Mouse (Mus musculus): ENCODE results near the gene Pdcd1.
"Not testable (repeated sequence)": the region's sequence is repeated elsewhere in the genome, so short reads cannot be mapped to it uniquely, and the experiment has no call there.

Pdcd1 gene

DNA sequence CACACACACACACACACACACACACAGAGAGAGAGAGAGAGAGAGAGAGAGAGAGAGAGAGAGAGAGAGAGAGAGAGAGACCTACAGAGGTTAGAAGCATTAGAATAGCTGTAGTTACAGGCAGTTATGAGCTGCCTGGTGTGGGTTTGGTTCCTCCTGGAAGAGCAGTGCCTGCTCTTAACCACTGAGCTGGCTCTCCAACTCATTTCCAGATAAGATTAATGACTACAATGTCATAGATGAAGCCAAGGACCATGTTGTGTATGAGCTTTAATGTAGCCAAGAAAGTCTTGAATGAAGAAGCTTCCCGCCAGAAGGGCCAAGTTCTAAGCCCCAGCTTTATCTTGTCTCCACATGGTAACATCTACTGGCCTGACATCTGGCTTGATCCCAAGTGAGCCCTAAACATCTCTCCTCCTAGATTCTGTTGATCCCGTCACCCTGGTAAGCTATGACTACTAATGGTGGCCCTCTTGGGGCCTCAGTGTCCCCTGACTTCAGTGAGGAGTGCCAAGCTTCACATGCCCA is 19.2 kb downstream of the Pdcd1 start:
- no peak for DNase-seq (ENCODE audit: extremely low spot score, low spot score)

DNA sequence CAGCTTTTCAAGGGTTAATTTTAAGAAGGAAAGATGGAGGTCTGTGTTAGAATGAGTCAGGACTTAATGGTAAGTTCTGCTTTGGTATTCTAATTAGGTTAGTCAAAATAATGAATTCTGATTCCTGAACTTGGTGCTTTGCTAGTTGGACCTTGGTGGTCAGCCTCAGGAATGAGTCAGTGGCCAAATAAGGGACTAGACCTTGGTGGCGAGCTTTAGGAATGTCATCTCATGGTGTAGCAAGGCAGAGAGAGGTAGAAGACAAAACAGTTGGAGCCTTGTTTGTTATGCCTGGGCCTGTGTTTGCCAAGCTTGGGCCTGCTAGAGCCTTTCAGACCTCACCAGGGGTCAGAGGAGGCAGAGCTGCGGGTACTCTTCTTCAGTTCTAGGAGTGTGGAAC is 23.6 kb downstream of the Pdcd1 start:
- DNase-seq (ENCODE audit: extremely low spot score, low spot score) = no peak

DNA sequence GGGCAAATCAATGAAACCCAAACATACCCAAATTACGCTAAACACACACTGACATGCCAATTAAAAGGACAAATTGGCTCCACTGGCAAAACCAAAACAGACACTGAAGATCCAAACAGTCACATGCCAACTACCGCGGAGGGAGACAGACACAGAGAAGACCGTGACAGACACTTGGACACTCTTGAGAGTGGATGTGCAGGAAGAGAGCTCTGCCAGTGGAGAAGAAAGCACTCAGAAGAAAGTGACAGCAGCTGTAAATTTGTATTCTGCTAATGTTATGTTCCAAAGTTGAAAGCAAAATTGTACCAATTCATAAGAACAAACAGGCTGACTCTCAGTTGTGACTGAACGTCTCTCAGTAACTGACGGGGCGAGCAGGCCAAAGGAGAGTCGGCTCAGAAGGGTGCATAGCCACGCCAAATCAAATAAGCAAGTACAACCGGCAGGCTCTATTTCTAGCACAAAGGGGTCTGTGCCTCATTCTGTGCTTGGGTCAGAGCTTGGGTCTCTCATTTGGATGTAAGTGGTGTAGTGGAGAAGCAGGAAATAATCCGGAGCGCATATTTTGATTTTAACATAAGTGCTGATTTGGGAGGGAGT is 24.7 kb downstream of the Pdcd1 start:
- DNase-seq (ENCODE audit: extremely low spot score, low spot score) = no peak

DNA sequence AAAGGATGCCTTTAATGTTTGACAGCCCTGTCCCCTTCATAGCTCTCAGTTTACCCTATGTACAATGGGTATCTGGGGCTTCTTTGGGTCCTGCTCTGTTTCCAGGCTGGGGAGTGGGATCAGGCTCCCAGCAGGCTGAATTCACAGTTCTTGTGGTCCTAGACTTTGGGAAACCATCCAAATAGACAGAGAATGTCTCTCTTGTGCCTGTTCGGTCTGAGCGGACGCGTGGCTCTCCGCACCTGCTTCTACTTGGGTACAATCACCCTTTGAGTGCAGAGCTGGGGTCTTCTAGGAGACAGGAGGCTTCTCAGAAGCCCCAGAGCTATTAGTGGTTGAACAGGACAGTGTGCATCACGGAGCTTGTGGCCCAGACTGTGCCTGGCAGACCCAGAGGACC is 32.2 kb downstream of the Pdcd1 start, which contains the start of gene Neu4:
Neu4 (plus strand) TSS at position 301 of the 400 bp plus-strand sequence.
- no peak for DNase-seq (ENCODE audit: extremely low spot score, low spot score)

DNA sequence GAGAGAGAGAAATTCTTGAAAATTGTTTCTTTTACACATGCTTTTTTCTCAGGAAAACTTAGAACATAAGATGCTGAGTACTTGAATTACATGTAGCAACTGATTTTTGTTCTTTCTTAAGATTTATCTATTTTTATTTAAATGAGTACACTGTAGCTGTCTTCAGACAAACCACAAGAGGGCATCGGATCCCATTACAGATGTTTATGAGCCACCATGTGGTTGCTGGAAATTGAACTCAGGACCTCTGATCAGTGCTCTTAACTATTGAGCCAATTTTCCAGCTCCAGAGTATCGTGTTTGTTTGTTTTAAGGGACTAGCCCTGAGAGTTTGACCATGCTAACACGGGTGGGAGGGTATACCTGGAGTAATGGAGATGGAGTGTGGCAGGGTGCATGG is 40.7 kb downstream of the Pdcd1 start:
- no peak for DNase-seq (ENCODE audit: extremely low spot score, low spot score)

DNA sequence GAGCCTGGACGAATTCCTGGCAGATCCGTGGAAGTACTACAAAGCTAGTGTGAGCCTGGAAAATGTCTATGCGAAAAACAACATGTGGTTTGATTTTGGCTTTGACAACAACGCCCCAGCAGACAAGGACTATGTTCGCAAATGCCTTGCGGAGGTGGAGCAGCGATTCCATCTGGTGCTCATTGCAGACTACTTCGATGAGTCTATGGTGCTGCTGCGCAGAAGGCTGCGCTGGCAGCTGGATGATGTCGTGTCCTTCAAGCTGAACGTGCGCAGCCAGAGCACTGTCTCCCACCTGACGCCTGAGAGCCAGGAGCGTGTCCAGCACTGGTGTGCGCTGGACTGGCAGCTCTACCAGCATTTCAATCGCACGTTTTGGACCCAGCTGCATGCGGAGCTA is 43.5 kb downstream of the Pdcd1 start:
- not testable (repeated sequence) for DNase-seq (ENCODE audit: extremely low spot score, low spot score)

DNA sequence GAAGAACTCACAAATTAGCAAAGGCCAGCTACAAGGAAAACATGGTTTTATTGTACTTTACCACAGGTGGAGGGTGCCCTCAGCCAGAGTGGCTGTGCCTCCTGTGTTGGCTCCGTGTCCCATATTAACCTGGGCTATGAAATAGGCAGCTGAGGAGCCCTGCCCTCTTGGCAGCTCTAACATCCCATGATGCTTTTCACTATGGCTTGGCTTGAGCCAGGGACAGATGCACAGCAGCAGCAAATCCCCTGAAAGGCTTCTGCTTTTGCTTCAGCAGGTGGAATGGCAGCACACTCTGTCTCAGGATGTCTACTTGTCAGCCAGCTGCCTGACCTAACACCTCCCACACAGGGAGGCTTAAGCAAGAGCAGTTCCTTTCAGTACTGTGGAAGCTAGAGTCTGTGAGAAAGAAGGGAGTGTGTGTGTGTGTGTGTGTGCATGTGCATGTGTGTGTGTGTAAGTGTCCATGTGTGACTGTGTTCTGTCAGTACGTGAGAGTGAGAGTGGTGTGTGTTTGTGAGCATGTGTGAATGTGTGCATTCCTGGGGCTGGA is 46.3 kb downstream of the Pdcd1 start:
- not testable (repeated sequence) for DNase-seq (ENCODE audit: extremely low spot score, low spot score)

DNA sequence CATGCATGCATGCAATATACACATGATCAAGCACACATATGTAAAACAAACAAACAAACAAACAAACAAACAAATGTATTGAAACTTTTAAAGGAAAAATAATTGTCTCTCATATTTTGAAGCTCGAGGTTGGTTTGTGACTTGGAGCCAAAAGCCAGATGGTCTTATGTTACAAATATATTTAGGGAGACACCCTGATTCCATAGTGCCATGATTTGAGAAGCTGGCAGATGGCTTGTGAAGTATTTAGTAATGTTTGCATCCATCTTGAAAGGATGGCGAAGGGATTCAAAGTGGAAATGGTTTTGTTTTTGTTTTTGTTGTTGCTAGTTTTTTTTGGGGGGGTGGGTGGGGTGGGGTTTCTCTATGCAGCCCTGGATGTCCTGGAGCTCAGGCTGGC is 51.3 kb downstream of the Pdcd1 start:
- DNase-seq (ENCODE audit: extremely low spot score, low spot score) = no peak

DNA sequence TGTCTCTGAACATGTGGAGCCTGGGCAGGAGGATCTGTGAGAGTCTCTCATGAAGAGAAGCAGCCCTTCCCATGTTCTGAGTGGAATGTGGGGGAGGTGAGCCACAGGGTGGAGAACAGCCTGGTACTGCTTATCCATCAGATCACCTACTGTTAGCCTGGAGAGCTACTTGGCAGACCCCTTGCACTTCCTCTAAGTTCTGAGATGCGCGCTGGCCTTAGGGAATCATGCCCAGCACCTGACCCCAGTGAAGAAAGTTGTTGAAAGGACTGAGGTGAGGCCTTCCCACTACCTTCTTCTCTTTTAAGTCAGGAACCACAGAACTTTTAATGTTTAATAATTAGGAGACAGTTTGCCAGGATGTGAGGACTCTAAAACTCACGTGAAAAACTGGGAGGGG is 60.9 kb downstream of the Pdcd1 start:
- not testable (repeated sequence) for DNase-seq (ENCODE audit: extremely low spot score, low spot score)

DNA sequence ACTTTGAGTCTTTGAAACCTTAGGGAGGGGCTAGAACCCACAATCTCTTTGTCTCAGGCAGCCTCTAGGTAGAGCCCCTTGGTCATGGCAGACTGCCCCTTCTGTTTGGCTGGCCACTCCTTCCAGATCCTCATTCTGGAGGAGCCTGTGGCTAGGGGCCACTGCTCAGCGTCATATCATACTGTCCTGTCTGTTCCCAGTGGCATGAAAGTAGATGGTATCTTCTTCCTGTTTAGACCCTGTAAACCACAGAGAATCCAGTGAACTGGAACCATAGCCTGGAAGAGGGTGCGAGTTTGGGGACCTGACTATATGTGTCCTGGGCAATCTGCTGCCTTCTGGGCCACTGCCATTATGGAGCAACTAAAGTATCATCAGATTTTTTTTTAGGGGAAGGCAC is 61.3 kb downstream of the Pdcd1 start:
- not testable (repeated sequence) for DNase-seq (ENCODE audit: extremely low spot score, low spot score)

DNA sequence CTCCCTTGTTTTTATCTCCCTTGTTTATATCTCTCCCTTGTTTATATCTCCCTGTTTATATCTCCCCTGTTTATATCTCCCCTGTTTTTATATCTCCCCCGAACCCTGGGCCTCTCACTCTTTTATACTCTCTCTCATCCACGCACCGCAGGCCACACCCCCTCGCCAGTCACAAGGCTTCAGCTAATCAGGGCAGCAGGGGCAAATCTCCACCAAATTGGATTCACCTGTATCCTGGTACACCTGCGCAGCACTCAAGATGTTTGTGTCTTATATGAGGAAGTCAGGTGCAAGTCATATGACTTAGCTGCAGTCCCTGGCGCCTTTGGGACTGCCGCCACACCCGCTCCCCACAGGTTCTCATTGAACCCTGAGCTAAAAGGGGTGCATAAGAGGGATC is 62.1 kb downstream of the Pdcd1 start, which contains the start of gene Gal3st2c:
Gal3st2c (plus strand) TSS at position 301 of the 400 bp plus-strand sequence.
- DNase-seq (ENCODE audit: extremely low spot score, low spot score) = not testable (repeated sequence)

DNA sequence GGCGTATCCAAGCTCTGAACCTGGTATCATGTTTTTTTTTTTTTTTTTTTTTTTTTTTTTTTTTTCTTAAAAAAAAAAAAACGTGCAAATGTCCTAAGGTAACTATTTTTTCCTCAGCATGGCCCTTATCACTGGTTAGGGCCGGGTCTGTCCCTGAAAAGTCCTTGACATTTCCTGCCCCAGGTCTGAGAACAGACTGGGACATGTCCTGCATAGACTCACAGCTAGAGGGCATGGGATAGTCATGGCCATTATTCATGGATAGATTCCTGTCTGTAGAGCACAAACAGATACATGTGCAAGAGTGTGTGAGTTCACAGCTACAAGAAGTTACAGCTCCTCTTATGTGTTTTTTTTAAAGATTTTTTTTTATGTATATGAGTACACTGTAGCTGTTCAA is 63.6 kb downstream of the Pdcd1 start:
- no peak for DNase-seq (ENCODE audit: extremely low spot score, low spot score)
